Mouse (Mus musculus): ENCODE measurements around the gene Rabep2.

DNA sequence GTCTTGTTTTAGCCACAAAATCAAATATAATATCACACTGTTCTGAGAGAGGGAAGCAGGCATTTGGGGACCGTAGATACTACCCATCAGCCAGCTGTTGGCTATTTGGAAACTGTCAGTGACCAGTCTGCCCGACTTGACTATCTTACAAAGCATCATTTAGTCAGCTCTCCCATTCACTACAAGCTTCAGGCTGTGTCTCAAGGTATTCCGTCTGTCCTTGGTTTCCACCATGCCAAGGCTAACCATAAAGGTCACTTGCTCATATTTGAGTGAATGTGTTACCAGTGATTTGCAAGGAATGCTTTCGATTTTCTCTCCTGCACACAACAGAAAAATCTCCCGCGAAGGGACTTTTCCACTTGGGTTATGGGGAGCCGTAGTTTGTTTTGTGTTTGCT, 6.2 kb downstream of the Rabep2 start:
- TF ChIP-seq CTCF (IDR thresholded peaks at IDR 0.05; ENCODE audit: borderline replicate concordance, insufficient read depth, low read length) (no peak), POLR2A (IDR thresholded peaks at IDR 0.05; ENCODE audit: low read depth, low read length) (no peak)

Measured in embryonic fibroblast, embryonic 13.5 days (primary cell).